Mouse (Mus musculus) thymus, adult 2 months (tissue): Measurements from ENCODE around the gene Snx33. TPM values are rescaled to one million over a fixed set of nuclear protein-coding genes. Genes with fewer than 3 reads are reported as not detected.
A peak's percentile ranks its signal among the peaks of the same experiment; 100 is the strongest.

Experiments
- DNase-seq: peaks from one replicate; pipeline ENCODE4 v3.0.0; 2021
- H3K27ac ChIP-seq: fragments of 200-500 bp; 2 replicates; pipeline ENCODE4 v1.5.1; 2012; ENCODE audit warnings: low read length, control low read depth; ENCODE audit not compliant: control insufficient read depth, insufficient read depth
- H3K27me3 ChIP-seq: fragments of 200-500 bp; 2 replicates; pipeline ENCODE4 v1.6.1; 2012; ENCODE audit warnings: mild to moderate bottlenecking, low read length, moderate library complexity, mixed read lengths; ENCODE audit not compliant: control insufficient read depth, insufficient read depth
- H3K36me3 ChIP-seq: fragments of 200-500 bp; 2 replicates; pipeline ENCODE4 v1.6.1; 2012; ENCODE audit warnings: mild to moderate bottlenecking, low read length, moderate library complexity; ENCODE audit not compliant: control insufficient read depth, insufficient read depth
- H3K4me1 ChIP-seq: fragments of 200-500 bp; replicated peaks from 2 replicates; pipeline ENCODE4 v1.6.1; 2012; ENCODE audit warnings: low read length; ENCODE audit not compliant: control insufficient read depth, insufficient read depth
- H3K4me3 ChIP-seq: fragments of 200-500 bp; 2 replicates; pipeline ENCODE4 v1.5.1; 2012; ENCODE audit warnings: mild to moderate bottlenecking, low read length, control low read depth, moderate library complexity; ENCODE audit not compliant: control insufficient read depth, insufficient read depth
- CTCF ChIP-seq: fragments of 200-500 bp; IDR thresholded peaks from 2 replicates; pipeline ENCODE4 v1.5.1; 2012; ENCODE audit warnings: mild to moderate bottlenecking, control low read depth, low read length, moderate library complexity, borderline replicate concordance; ENCODE audit not compliant: control insufficient read depth, poor library complexity, insufficient read depth; ENCODE audit errors: extremely low read depth
- POLR2A ChIP-seq: fragments of 200-500 bp; IDR thresholded peaks from 2 replicates; pipeline ENCODE4 v1.6.1; 2012; ENCODE audit warnings: mild to moderate bottlenecking, low read length, control low read depth, moderate library complexity; ENCODE audit not compliant: control insufficient read depth, poor library complexity, insufficient read depth; ENCODE audit errors: extremely low read depth
- WGBS: fragments of 180-500 bp; shearing (Covaris S2); methylation state at CpG from one replicate; pipeline ENCODE4 v1.1.7; 2018; 5-methylcytosine and 5-hydroxymethylcytosine counted together
- polyA plus RNA-seq: library from polyadenylated mRNA; depleted of rRNA; stranded (reverse); fragments of >200 nt; gene quantifications from 2 replicates; pipeline ENCODE4 v1.2.3, GENCODE M21; 2012

The Snx33 gene
- polyA plus RNA-seq, 1 experiment: 15.0 TPM

DNA sequence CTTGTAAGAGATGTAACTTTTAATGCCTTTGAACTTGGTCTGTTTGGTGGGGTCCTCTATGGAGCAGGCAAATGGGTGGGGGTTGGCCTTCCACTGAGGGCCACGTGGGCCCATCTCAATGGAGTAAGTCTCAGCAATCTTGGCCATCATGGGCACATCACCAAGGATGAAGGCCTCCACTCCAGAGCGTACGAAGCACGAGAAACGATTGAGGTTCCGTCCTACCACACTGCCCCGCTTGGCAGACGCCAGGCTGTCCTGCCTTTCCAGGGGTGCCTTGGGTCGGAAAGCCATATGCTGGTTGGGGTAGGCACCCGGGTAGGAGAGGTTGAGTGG lies 2.2 kb downstream of the Snx33 start:
- Histone ChIP-seq H3K4me3 (no peak overlapping the region), H3K36me3 (no peaks in the 10 kb centered on the region), H3K27ac (no peak overlapping the region), H3K4me1 (peaks cover 47% of the 10 kb centered on the region), H3K27me3 (no peaks in the 10 kb centered on the region)
- no peak for DNase-seq
- 96% methylated on average over 10 of the region's 10 CpGs for WGBS
- TF ChIP-seq POLR2A (no peak), CTCF (no peak)

DNA sequence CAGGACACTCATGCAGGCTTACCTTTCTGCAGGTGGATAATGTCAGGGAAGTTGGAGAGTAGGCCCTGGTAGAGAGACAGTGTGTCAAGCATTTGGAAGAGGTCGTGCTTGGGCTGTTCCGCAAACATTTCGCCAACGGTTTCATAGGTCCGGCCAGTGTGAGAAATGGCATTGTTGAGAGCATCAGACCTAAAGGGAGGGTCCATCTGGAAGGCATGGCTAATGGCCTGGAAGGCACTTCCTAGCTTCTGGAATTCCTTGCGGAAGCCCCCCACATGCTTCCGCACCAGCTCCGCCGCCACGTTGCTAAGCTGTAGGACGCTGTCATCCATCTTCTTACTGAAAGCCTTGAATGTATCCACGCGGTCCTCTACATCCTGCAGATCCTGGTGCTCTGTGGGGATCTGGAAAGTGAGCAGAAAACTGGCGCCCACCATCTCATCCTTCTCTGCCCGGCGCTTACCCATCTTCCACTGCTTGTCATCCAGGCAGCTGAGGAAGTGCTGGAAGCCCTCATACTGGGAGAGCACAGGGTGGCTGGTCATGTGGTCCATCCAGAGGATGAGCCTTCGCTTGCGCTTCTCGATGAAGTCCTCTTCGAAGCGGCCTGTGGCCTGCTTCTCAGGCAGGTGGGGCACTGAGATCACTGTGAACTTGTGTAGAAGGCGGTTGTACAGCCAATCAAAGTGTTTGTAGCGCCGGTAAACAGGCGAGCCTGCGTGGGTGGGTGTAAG lies 2.7 kb downstream of the Snx33 start:
- Histone ChIP-seq H3K4me3 (no peak overlapping the region), H3K27ac (no peak overlapping the region), H3K27me3 (no peaks in the 10 kb centered on the region), H3K4me1 (peaks cover 47% of the 10 kb centered on the region), H3K36me3 (no peaks in the 10 kb centered on the region)
- no peak for DNase-seq
- 92% methylated on average over 26 of the region's 26 CpGs for WGBS
- TF ChIP-seq POLR2A: no peak
- TF ChIP-seq CTCF: no peak

DNA sequence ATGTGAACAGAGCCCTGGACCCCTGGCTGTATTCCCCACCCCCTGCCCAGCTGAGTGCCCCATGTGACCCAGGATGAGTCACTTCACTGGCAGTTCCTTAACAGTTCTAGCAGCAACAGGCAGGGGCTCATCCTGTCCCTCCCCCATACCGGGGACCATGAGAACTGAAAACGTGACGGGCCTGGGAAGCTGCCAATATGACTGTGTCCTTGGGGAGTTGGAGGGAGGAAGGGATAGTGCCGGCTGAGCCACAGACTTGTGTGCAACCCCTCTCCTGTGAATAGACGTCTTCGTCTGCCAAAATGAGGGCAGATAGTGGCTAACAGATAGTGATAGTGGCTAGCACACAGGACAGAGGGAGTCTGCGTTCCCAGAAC lies 3.5 kb downstream of the Snx33 start:
- no peak for DNase-seq
- H3K4me3 ChIP-seq: no peak overlapping the region
- H3K36me3 ChIP-seq: no peaks in the 10 kb centered on the region
- no peak overlapping the region for H3K27ac ChIP-seq
- no peaks in the 10 kb centered on the region for H3K27me3 ChIP-seq
- 53% methylated on average over 7 of the region's 7 CpGs for WGBS
- no peak for TF ChIP-seq CTCF
- TF ChIP-seq POLR2A: no peak
- peaks cover 47% of the 10 kb centered on the region for H3K4me1 ChIP-seq

DNA sequence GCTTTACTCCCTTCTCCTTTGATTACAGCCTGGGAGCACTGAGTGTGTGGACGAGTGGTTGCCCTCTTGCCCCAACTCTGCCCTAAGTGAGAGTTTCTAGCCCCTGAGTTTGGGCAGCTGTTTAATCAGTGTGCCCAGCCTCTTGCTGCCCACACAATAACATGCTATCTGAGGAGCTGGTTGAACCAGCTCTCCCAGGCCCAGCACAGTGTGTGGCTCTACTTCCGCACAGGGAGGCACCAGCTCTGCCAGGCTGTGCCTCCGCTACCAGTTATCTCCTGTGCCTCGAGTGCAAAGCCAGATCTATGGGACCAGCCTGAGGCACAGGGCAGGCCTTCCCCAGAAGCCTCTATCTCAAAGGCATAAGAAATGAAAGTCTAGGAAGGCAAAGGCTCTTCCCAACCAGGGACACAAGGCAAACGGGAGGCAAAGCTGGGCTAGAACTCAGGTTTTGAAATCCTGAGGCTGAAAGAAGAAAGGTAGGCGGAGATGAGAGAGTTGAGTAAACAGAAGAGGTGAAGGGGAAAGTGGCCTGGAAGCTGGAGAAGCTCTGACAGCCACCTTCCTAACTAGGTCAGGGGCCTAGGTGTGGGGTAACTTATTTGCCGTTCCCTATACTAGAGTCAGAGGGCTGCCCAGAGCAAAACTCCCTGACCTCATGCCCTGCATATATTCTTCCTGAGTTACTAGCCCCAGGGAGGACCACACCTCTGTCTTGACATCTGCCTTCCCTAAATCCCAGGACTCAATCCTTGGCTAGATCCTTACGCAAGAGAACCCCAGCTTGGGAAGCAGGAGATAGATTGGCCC lies 4.1 kb downstream of the Snx33 start:
- peak overlapping the region; percentile 18; the same call in 1 of the 2 replicates for H3K27ac ChIP-seq
- H3K4me1 ChIP-seq: peaks cover 44% of the 10 kb centered on the region
- 0 out of 2 replicates have a peak overlapping the region, but pooled peaks have one; percentile 2 for H3K4me3 ChIP-seq
- no peaks in the 10 kb centered on the region for H3K36me3 ChIP-seq
- 87% methylated on average over 8 of the region's 8 CpGs for WGBS
- DNase-seq: no peak
- H3K27me3 ChIP-seq: no peaks in the 10 kb centered on the region
- no peak for TF ChIP-seq CTCF
- TF ChIP-seq POLR2A: no peak

DNA sequence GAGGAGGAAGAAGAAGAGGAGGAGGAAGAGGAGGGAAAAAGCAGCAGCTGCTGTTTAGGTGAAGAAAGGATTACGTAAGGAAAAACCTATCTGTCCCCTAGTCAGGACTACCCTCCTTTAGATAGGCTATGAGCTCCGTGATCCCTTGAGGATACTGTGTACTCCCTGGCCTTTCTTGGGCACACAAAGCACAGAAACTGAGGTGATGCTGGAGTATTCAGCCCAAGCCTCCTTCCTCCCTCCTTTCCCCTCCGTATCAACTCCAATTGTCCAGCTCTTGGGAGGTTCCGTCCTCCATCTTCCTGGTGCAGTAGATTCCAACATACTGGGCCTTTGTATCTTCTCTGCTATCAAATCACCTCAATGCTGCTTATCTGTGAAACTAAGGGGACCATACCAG lies 5.4 kb downstream of the Snx33 start:
- H3K27ac ChIP-seq: no peak overlapping the region
- no peak for DNase-seq
- WGBS: 97% methylated on average over 4 of the region's 4 CpGs
- no peak for TF ChIP-seq POLR2A
- TF ChIP-seq CTCF: no peak
- peaks cover 38% of the 10 kb centered on the region for H3K4me1 ChIP-seq
- no peaks in the 10 kb centered on the region for H3K27me3 ChIP-seq
- H3K36me3 ChIP-seq: no peaks in the 10 kb centered on the region
- no peak overlapping the region for H3K4me3 ChIP-seq

DNA sequence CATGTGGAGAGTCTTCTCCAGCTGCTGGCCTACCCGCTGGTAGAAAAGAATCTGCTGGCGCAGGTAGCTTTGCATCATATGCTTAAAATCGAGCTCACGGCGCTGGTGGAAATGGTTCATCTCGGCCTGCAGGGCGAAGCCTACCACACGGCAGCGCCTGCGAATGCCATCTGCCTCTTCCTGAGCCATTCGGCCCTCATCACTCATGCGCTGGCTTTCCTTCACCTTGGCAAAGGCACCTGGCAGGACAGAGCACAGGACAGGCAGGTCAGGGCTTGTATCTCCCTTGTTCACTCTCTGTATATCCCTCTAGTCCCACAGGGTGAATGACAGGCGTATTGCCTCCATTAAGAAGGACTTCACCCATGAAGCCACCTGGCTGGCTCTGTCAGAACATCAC lies 9.7 kb downstream of the Snx33 start:
- 96% methylated on average over 13 of the region's 13 CpGs for WGBS

More for the DNA sequence above, 9.7 kb downstream of the Snx33 start:
- TF ChIP-seq CTCF (no peak), POLR2A (no peak)
- Histone ChIP-seq H3K27ac (no peak overlapping the region), H3K4me3 (no peak overlapping the region), H3K36me3 (no peaks in the 10 kb centered on the region), H3K27me3 (no peaks in the 10 kb centered on the region), H3K4me1 (peaks cover 2% of the 10 kb centered on the region; the same call in 1 of the 2 replicates)
- DNase-seq: no peak
